Mouse (Mus musculus): ENCODE measurements around the gene Fkbpl. TPM values are rescaled to one million over a fixed set of nuclear protein-coding genes. Genes with fewer than 3 reads are reported as not detected.

The Fkbpl gene
- polyA plus RNA-seq, 1 experiment from 2014 or later = 5.6 TPM

GRCm38 (mm10) chr17:34627093-34627942 is 17.2 kb upstream of the Fkbpl start:
- Histone ChIP-seq H3K27me3 (peaks cover 49% of the 10 kb centered on the region), H3K4me3 (replicated peaks) (peak overlapping the region; percentile 70), H3K9me3 (replicated peaks) (no peaks in the 10 kb centered on the region), H3K36me3 (peaks cover 21% of the 10 kb centered on the region), H3K4me2 (peak overlapping the region; percentile 91), H3K4me1 (replicated peaks) (peaks cover 69% of the 10 kb centered on the region), H3K27ac (peak overlapping the region; percentile 70), H3K9ac (peak overlapping the region; percentile 80)
- DNase-seq (peak; percentile 65), ATAC-seq (ENCODE audit: low read depth) (peak; percentile 67)
- under 1% methylated on average over 45 of the region's 45 CpGs for WGBS (ENCODE audit: insufficient replicate concordance)

DNA sequence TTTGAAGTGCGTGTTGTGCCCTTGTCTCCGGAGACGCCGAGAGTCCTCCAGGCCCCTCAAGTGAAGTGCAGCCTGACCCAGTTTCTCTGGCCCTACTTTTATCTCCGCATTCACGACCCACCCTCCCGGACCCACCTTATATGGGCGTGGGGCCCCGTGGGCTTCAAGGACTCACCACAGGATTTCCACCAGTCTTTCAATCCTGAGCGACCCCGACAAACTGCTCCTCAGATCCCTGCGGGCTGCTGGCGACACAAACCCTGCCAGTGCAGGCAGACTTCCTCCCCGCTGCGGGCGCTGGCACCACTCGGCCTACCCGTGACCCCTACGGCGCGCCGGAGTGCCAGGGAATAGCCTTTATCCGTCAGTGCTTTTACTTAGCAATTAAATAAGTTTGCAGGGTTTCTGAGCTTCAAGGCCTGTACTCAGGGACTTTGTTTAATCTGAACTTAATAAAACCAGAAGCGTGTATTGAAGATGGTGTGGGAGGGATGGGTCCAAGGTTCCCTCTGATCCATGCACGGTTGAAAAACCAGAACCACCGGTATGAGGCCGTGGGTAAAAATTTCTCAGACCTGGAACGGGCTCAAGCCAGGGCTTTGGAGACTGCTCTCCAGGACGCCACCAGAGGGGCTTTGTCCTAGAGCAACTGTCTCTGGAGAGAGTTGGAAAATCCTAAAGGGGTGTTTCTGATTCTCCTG is 16.5 kb upstream of the Fkbpl start, which contains the start of gene Ppt2:
Ppt2 (minus strand) TSS at position 568 of the 701 bp plus-strand sequence.
- Histone ChIP-seq H3K9me3 (replicated peaks) (no peaks in the 10 kb centered on the region), H3K27me3 (peaks cover 57% of the 10 kb centered on the region), H3K36me3 (peaks cover 14% of the 10 kb centered on the region), H3K4me3 (replicated peaks) (peak within 1 kb of the TSS; percentile 70), H3K4me1 (replicated peaks) (peaks cover 69% of the 10 kb centered on the region), H3K27ac (peak within 1 kb of the TSS; percentile 53), H3K4me2 (peak within 1 kb of the TSS; percentile 91), H3K9ac (peak within 1 kb of the TSS; percentile 80)
- no peak for ATAC-seq (ENCODE audit: low read depth)
- WGBS (ENCODE audit: insufficient replicate concordance) = 15% methylated on average over 29 of the region's 29 CpGs
- DNase-seq = no peak

DNA sequence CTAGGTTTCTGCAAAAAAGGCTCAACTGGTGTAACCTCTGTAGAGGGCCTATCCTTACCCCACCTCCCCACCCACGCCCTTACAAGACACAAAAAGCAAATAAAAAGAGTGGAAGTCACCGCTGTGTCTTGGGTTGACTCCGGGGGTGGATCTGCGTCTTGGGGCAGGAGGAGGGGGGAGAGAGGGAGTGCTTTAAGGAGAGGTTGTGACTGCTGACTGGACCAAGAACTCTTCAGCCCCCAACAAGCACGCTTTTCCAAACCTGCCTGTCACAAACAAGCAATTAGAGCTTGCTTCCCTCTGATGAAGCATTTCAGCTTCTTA is 16.0 kb upstream of the Fkbpl start:
- no peak for ATAC-seq (ENCODE audit: low read depth)
- no peak overlapping the region for H3K9ac ChIP-seq
- peaks cover 69% of the 10 kb centered on the region for H3K4me1 ChIP-seq (replicated peaks)
- H3K4me2 ChIP-seq = peak overlapping the region; percentile 91
- no peak overlapping the region for H3K27ac ChIP-seq
- no peak for DNase-seq
- peak overlapping the region; percentile 70; the same call in 1 of the 2 replicates for H3K4me3 ChIP-seq (replicated peaks)
- no peaks in the 10 kb centered on the region for H3K9me3 ChIP-seq (replicated peaks)
- H3K36me3 ChIP-seq = peaks cover 10% of the 10 kb centered on the region
- 43% methylated on average over 5 of the region's 5 CpGs for WGBS (ENCODE audit: insufficient replicate concordance)
- peaks cover 62% of the 10 kb centered on the region for H3K27me3 ChIP-seq

GRCm38 (mm10) chr17:34629221-34629751 is 15.3 kb upstream of the Fkbpl start, which contains the start of gene Prrt1:
TSS of gene Prrt1 (plus strand) at chr17:34629533.
- WGBS (ENCODE audit: insufficient replicate concordance) = 7% methylated on average over 16 of the region's 16 CpGs
- Histone ChIP-seq H3K36me3 (peaks cover 6% of the 10 kb centered on the region; the same call in 1 of the 2 replicates), H3K9me3 (replicated peaks) (no peaks in the 10 kb centered on the region), H3K27me3 (peaks cover 69% of the 10 kb centered on the region), H3K4me2 (peak within 1 kb of the TSS; percentile 91), H3K27ac (no peak within 1 kb of the TSS), H3K4me3 (replicated peaks) (peak within 1 kb of the TSS; percentile 70), H3K4me1 (replicated peaks) (peaks cover 69% of the 10 kb centered on the region), H3K9ac (no peak within 1 kb of the TSS)
- DNase-seq (no peak), ATAC-seq (ENCODE audit: low read depth) (no peak)

- Histone ChIP-seq H3K36me3 (peaks cover 6% of the 10 kb centered on the region; the same call in 1 of the 2 replicates), H3K27ac (no peak overlapping the region), H3K4me3 (replicated peaks) (peak overlapping the region; percentile 30; the same call in 1 of the 2 replicates), H3K4me1 (replicated peaks) (peaks cover 69% of the 10 kb centered on the region), H3K9ac (no peak overlapping the region), H3K27me3 (peaks cover 73% of the 10 kb centered on the region), H3K9me3 (replicated peaks) (no peaks in the 10 kb centered on the region), H3K4me2 (no peak overlapping the region)
- WGBS (ENCODE audit: insufficient replicate concordance) = 10% methylated on average over 12 of the region's 12 CpGs
- DNase-seq (no peak), ATAC-seq (ENCODE audit: low read depth) (no peak)
Observed at GRCm38 (mm10) chr17:34629796-34630603, 14.6 kb upstream of the Fkbpl start.

GRCm38 (mm10) chr17:34630761-34631301 is 13.7 kb upstream of the Fkbpl start:
- H3K36me3 ChIP-seq = no peaks in the 10 kb centered on the region
- H3K4me2 ChIP-seq = peak overlapping the region; percentile 50
- peak overlapping the region; percentile 23; the same call in 1 of the 2 replicates for H3K9ac ChIP-seq
- H3K4me1 ChIP-seq (replicated peaks) = peaks cover 62% of the 10 kb centered on the region
- H3K27ac ChIP-seq = no peak overlapping the region
- peak overlapping the region; percentile 30 for H3K4me3 ChIP-seq (replicated peaks)
- WGBS (ENCODE audit: insufficient replicate concordance) = 3% methylated on average over 48 of the region's 48 CpGs
- ATAC-seq (ENCODE audit: low read depth) (no peak), DNase-seq (no peak)
- H3K27me3 ChIP-seq = peaks cover 73% of the 10 kb centered on the region
- no peaks in the 10 kb centered on the region for H3K9me3 ChIP-seq (replicated peaks)

DNA sequence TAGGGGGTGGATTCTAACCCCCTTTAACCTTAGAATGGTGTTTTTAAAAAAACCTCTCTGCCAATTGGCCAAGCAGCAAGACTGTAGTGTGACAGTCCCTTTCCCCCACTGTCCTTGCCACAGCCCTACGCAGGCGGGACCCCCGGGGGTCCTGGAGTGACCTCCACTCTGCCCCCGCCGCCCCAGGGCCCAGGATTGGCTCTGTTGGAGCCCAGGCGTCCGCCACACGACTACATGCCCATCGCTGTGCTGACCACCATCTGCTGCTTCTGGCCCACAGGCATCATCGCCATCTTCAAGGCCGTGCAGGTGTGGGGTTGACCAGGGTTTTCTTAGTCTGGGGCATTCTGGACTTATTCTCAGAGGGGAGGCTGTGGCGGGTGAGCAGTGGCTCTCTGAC is 12.9 kb upstream of the Fkbpl start:
- no peak overlapping the region for H3K9ac ChIP-seq

GRCm38 (mm10) chr17:34632261-34632691 is 12.3 kb upstream of the Fkbpl start:
- H3K4me1 ChIP-seq (replicated peaks) = peaks cover 52% of the 10 kb centered on the region
- H3K4me3 ChIP-seq (replicated peaks) = peak overlapping the region; percentile 38
- H3K27ac ChIP-seq = no peak overlapping the region
- H3K4me2 ChIP-seq = peak overlapping the region; percentile 58
- no peak overlapping the region for H3K9ac ChIP-seq
- ATAC-seq (ENCODE audit: low read depth) (peak; percentile 41; the same call in 1 of the 2 replicates), DNase-seq (peak; percentile 63)
- H3K27me3 ChIP-seq = peaks cover 73% of the 10 kb centered on the region
- no peaks in the 10 kb centered on the region for H3K9me3 ChIP-seq (replicated peaks)
- 1% methylated on average over 26 of the region's 26 CpGs for WGBS (ENCODE audit: insufficient replicate concordance)
- no peaks in the 10 kb centered on the region for H3K36me3 ChIP-seq

More for the DNA sequence above, 12.9 kb upstream of the Fkbpl start:
- Histone ChIP-seq H3K27ac (no peak overlapping the region), H3K27me3 (peaks cover 73% of the 10 kb centered on the region), H3K9me3 (replicated peaks) (no peaks in the 10 kb centered on the region), H3K4me3 (replicated peaks) (peak overlapping the region; percentile 38), H3K36me3 (no peaks in the 10 kb centered on the region), H3K4me1 (replicated peaks) (peaks cover 54% of the 10 kb centered on the region), H3K4me2 (peak overlapping the region; percentile 58)
- no peak for ATAC-seq (ENCODE audit: low read depth)
- no peak for DNase-seq
- WGBS (ENCODE audit: insufficient replicate concordance) = 10% methylated on average over 12 of the region's 12 CpGs

DNA sequence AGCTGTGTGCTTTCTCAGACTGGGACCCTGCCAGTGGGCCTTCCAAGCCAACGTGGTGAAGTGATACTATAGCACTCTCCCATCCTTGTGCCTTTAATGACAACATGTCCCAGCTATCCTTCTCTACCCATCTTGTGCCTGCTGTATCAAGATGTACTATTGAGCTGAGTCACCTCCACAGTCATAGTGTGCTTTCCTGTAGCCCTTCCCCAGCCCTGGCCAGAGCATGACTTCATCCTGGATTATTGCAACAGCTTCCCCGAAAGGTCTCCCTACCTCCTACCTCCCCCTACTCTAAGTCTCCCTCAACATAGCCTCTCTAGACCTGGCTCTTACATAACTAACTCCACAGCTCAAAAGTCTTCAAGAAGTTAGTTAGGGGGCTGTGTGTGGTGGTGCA is 8.9 kb upstream of the Fkbpl start:
- DNase-seq = no peak
- WGBS (ENCODE audit: insufficient replicate concordance) = 36% methylated on average over 2 of the region's 2 CpGs
- Histone ChIP-seq H3K4me3 (replicated peaks) (no peak overlapping the region), H3K36me3 (no peaks in the 10 kb centered on the region), H3K4me2 (no peak overlapping the region), H3K27ac (no peak overlapping the region), H3K9me3 (replicated peaks) (no peaks in the 10 kb centered on the region), H3K27me3 (peaks cover 48% of the 10 kb centered on the region), H3K4me1 (replicated peaks) (peaks cover 22% of the 10 kb centered on the region), H3K9ac (no peak overlapping the region)
- ATAC-seq (ENCODE audit: low read depth) = no peak

GRCm38 (mm10) chr17:34637459-34637858 is 7.1 kb upstream of the Fkbpl start:
- ATAC-seq (ENCODE audit: low read depth) = no peak
- Histone ChIP-seq H3K4me1 (replicated peaks) (peaks cover 4% of the 10 kb centered on the region; the same call in 1 of the 2 replicates), H3K4me2 (no peak overlapping the region), H3K27ac (no peak overlapping the region), H3K36me3 (no peaks in the 10 kb centered on the region), H3K27me3 (peaks cover 39% of the 10 kb centered on the region), H3K9ac (no peak overlapping the region), H3K9me3 (replicated peaks) (no peaks in the 10 kb centered on the region), H3K4me3 (replicated peaks) (no peak overlapping the region)
- 54% methylated on average over 3 of the region's 3 CpGs for WGBS (ENCODE audit: insufficient replicate concordance)
- DNase-seq = no peak

All from liver, embryonic 13.5 days (tissue).